Mouse (Mus musculus) testis, adult 2 months (tissue): ENCODE results near the gene Dnm2. TPM values are rescaled to one million over a fixed set of nuclear protein-coding genes. Genes with fewer than 3 reads are reported as not detected.

Source experiments
- H3K27ac ChIP-seq: fragments of 200-500 bp; 2 replicates; pipeline ENCODE4 v1.5.1; 2012; ENCODE audit warnings: low read depth, low read length; ENCODE audit not compliant: control insufficient read depth, insufficient read depth
- H3K27me3 ChIP-seq: fragments of 200-500 bp; 2 replicates; pipeline ENCODE4 v1.6.1; 2012; ENCODE audit warnings: mild to moderate bottlenecking, low read length, moderate library complexity; ENCODE audit not compliant: control insufficient read depth, insufficient read depth
- H3K36me3 ChIP-seq: fragments of 200-500 bp; 2 replicates; pipeline ENCODE4 v1.6.1; 2012; ENCODE audit warnings: mild to moderate bottlenecking, low read length; ENCODE audit not compliant: control insufficient read depth, insufficient read depth
- H3K4me1 ChIP-seq: fragments of 200-500 bp; 2 replicates; pipeline ENCODE4 v1.6.1; 2012; ENCODE audit warnings: low read length; ENCODE audit not compliant: control insufficient read depth, insufficient read depth
- H3K4me3 ChIP-seq: fragments of 200-500 bp; 2 replicates; pipeline ENCODE4 v1.5.1; 2012; ENCODE audit warnings: low read depth, mild to moderate bottlenecking, low read length, moderate library complexity, mixed read lengths; ENCODE audit not compliant: control insufficient read depth
- CTCF ChIP-seq: fragments of 200-500 bp; IDR thresholded peaks from 2 replicates; pipeline ENCODE4 v1.5.1; 2012; ENCODE audit warnings: low read depth, mild to moderate bottlenecking, inconsistent platforms, low read length, moderate library complexity; ENCODE audit not compliant: control insufficient read depth, insufficient read depth, insufficient replicate concordance
- POLR2A ChIP-seq: fragments of 200-500 bp; IDR thresholded peaks from 2 replicates; pipeline ENCODE4 v1.6.1; 2012; ENCODE audit warnings: low read depth, mild to moderate bottlenecking, inconsistent platforms, low read length, moderate library complexity; ENCODE audit not compliant: control insufficient read depth
- polyA plus RNA-seq: library from polyadenylated mRNA; depleted of rRNA; stranded (reverse); fragments of >200 nt; gene quantifications from 2 replicates; pipeline ENCODE4 v1.2.3, GENCODE M21; 2012; rRNA removed

Gene Dnm2
- polyA plus RNA-seq, 1 experiment: 158 TPM

DNA sequence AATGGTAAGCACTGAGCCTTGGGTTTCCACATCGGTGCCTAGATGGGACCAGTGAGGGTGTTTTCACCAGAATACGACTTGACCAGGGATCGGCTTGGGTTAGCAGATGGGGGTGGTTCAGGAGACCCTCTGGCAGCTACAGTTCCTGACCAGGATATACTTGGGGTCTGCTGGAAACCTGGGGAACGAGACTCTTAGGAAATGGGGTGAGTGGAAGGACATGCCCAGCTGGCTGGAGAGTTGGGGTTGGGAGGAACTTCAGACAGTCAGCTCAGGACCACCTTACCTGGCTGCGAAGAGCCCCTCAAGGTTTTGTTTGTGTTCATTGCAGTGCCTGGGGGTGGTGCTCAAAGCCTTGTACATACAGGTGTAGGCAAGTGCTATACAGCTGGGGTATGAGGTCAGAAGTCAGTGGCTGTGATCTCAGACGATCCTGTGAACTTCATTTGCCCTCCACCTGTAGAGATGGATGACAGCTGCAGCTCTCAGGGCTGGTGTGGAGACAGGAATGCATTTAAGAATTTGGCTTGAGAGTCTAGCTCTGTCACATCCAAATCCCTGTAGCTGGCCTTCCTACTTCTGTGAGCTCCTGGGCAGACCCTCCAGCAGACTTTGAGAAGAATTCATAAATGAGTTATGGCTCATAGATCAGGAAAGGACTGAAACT lies 129.0 kb downstream of the Dnm2 start:
- Histone ChIP-seq H3K4me3 (no peak overlapping the region), H3K36me3 (no peaks in the 10 kb centered on the region), H3K27me3 (no peaks in the 10 kb centered on the region), H3K27ac (no peak overlapping the region), H3K4me1 (no peaks in the 10 kb centered on the region; the same call in 1 of the 2 replicates)
- TF ChIP-seq POLR2A: no peak
- no peak for TF ChIP-seq CTCF

DNA sequence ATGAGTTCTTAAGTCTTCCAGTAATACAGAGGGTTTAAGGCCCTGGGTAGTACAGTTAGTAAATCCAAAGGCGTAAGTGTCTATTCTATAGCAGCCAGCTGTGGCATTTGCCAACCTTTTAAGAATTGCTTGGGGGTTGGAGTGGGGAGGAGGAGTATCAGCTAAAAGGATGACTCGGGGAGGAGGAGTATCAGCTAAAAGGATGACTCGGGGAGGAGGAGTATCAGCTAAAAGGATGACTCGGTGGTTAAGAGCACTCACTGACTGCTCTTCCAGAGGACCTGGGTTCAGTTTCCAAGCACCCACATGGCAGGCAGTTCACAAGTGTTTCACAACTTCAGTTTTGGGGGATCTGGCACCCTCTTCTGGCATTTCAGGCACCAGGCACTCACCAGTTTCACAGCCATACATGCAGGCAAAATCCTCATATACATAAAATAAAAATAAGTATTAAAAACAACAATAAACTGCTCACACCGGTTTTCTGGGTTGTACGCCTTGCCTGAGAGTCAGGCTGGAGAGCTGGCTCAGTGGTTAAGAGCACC lies 130.6 kb downstream of the Dnm2 start:
- Histone ChIP-seq H3K36me3 (no peaks in the 10 kb centered on the region), H3K27ac (no peak overlapping the region), H3K27me3 (no peaks in the 10 kb centered on the region), H3K4me1 (no peaks in the 10 kb centered on the region; the same call in 1 of the 2 replicates), H3K4me3 (no peak overlapping the region)
- TF ChIP-seq CTCF: no peak
- no peak for TF ChIP-seq POLR2A

DNA sequence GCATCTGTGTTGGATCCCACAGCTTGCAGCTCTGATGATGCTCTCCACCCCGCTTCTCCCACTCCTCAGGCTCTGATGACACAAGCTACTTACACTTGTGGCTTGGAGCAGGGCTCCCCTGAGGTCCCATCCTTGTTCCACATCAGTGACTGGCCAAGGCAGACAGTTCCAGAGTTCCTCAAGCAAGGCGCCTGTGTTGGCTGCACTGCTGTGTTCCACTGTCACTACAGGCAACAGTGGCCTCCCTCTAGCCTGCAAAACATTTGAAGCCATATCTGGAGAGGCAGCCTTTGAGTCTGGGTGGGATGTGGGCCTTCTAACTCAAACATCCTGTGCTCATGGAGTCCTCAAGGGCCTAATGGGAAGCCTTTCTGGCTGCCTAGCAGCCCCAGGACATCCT lies 132.3 kb downstream of the Dnm2 start:
- H3K36me3 ChIP-seq: no peaks in the 10 kb centered on the region
- H3K4me1 ChIP-seq: no peaks in the 10 kb centered on the region; the same call in 1 of the 2 replicates
- H3K27me3 ChIP-seq: no peaks in the 10 kb centered on the region
- H3K27ac ChIP-seq: no peak overlapping the region
- TF ChIP-seq CTCF (no peak), POLR2A (no peak)
- H3K4me3 ChIP-seq: no peak overlapping the region

Other genes with a start within 250 kb of the Dnm2 start
- gene Keap1, start 185.5 kb upstream of the Dnm2 start, polyA plus RNA-seq: 46.9 and 52.8 TPM in 2 replicates
- gene S1pr5, start 176.5 kb upstream of the Dnm2 start, polyA plus RNA-seq: not detected in 2 replicates
- 27.5 and 31.8 TPM in 2 replicates for gene Atg4d, start 159.6 kb upstream of the Dnm2 start, polyA plus RNA-seq
- gene Kri1, start 136.9 kb upstream of the Dnm2 start, polyA plus RNA-seq: 35.0 and 36.9 TPM in 2 replicates
- gene Cdkn2d, start 133.5 kb upstream of the Dnm2 start, polyA plus RNA-seq: 98.6 and 107 TPM in 2 replicates
- 3.0 and 3.8 TPM in 2 replicates for gene Ap1m2, start 112.6 kb upstream of the Dnm2 start, polyA plus RNA-seq
- gene Slc44a2, start 104.2 kb upstream of the Dnm2 start, polyA plus RNA-seq: 35.1 and 47.1 TPM in 2 replicates
- gene Ilf3, start 57.0 kb upstream of the Dnm2 start, polyA plus RNA-seq: 81.9 and 82.1 TPM in 2 replicates
- gene Qtrt1, start 13.1 kb upstream of the Dnm2 start, polyA plus RNA-seq: 19.6 and 23.2 TPM in 2 replicates
- gene Tmed1, start 85.3 kb downstream of the Dnm2 start, polyA plus RNA-seq: 21.3 and 22.4 TPM in 2 replicates
- gene AB124611, start 101.3 kb downstream of the Dnm2 start, polyA plus RNA-seq: 0.17 and 0.23 TPM in 2 replicates
- 240 and 245 TPM in 2 replicates for gene Carm1, start 122.0 kb downstream of the Dnm2 start, polyA plus RNA-seq
- 16.5 and 17.0 TPM in 2 replicates for gene Timm29, start 167.8 kb downstream of the Dnm2 start, polyA plus RNA-seq
- gene Yipf2, start 167.9 kb downstream of the Dnm2 start, polyA plus RNA-seq: 33.8 and 35.6 TPM in 2 replicates
- gene Smarca4, start 191.3 kb downstream of the Dnm2 start, polyA plus RNA-seq: 44.4 and 45.4 TPM in 2 replicates